Mouse (Mus musculus) lung, postnatal 14 days (tissue): ENCODE measurements around the gene Zdhhc22.

ENCODE experiments used
- DNase-seq: peaks from one replicate; pipeline ENCODE4 v3.0.0; 2021

Zdhhc22 gene

DNA sequence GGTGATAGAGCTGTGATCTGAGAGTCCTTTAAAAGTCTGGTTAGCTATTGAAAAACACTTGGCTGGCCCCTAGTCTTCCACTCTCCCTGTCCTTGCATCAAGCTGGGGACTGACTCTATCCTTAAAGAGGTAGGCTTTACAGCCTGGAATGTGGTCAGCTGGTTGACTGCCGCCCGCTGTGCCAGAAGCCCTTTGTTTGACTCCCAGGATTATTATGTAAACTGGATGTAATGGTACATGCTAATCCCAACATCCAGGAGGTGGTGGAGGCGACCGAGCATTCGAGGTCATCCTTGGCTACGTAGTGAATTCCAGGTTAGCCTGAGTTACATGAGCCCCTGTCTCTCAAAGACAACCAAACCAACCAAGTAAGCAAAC lies 57.7 kb downstream of the Zdhhc22 start:
- peak; percentile 77 for DNase-seq

DNA sequence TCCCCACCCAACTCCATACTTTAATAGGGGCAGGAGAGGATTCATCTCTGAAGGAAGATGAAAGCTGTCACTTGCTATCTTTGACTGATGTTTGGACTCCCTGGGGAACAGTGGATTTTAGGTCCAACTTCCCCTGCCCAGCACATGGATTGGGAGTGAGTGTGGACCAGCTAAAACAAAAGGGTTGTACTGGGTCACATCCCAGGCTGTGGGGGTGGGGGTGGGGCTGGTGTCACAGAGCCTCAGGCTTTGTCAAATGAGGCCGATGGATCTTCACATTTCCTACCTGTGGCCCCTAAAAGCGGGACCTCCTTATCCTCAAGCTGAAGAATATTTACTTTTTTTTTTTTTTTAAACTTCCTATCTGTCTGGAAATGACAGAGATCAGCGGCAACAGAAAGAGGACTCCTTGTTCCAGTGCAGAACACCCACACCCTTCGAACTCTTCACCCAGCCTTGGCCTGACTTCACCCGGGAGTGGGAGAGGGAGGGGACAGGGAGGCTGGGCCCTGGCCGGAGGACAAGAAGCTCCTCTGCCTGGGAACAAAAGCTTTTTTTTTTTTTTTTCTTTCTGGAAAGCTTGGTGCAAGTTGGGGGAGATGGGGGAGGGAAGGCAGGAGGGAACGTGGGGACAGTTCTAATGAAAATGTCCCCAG lies 58.2 kb downstream of the Zdhhc22 start:
- DNase-seq: peak; percentile 84

DNA sequence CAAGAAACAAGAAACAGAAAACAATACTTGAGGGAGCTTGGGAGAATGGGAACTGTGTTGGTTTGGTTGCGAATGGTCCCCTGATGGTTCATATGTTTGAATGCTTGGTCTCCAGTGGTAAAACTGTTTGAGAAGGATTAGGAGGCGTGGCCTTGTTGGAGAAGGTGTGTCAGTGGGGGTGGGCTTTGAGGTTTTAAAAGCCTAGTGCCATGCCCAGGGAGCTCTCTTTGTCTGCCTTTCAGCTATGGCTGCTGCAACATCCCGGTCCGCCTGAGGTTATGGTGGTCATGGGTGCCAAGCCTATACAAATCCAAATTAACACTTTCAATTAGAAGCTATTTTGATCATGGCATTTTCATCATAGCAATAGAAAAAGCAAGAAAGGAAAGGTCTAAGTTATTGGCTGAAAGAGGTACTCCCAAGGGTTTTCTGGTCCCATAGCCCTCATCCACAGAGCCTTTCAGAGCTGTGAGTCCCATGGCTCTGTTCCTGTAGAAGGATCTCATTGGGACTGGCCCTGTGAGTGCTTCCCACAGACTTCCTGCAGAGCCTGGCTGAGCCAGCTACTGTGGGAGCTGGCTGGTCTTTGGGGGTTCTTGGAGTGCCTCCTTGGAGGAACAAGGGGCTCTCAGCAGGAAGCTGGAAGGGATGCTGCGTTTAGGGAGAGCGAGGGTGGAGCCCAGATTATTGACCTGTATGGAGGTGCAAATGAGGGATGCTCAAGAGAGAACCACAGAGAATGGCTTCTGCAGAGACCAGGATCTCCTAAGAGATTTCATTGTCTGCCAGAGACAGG lies 59.1 kb downstream of the Zdhhc22 start:
- DNase-seq: no peak
